Mouse (Mus musculus): ENCODE measurements around the gene Olfr297.

The Olfr297 gene

DNA sequence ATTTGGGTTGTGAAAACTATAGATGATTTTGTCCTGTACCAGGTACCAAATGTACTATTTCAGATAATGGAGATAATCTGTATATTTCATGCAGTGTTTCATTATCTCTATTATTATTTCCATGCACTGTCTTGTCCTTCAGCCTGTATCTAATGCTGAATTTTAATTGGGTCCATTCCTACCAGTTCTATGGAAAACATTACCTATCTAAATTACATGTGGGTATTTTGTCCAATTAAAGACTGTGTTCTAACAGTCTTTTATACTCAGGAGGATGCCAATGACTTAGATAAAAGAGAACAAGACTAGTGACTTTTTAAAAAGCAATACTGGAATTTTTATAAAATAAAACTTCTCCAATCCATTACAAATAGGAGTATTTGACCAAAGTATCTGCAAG lies at the start of gene Olfr297:
Gene Olfr297 (plus strand): TSS at position 301 of the 400 bp plus-strand sequence.
- no peak for DNase-seq

DNA sequence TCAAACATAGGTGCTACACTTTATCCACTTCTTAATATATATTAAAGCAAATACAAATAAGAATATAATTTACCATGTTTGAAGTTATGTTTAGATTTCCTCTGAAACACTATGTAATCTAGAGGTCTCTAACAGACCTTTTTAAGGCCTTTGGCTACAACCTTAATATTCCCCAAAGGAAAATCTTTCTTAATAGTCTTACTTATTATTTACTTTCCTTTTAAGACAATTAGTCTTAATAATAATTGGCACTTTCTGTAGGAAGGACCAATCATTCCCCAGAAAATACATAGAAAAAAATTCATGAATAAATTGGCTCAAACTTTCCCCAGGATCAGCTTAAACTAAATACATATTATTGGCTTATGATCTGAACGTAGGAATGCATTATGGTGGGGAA lies 27.4 kb upstream of the Olfr297 start, which contains the start of gene Olfr298:
Gene Olfr298 (minus strand): TSS at position 101 of the 400 bp plus-strand sequence.
- no peak for DNase-seq
